Mouse (Mus musculus) lung, adult 2 months (tissue): ENCODE measurements around the gene Ddx11.

ENCODE experiments used
- CTCF ChIP-seq: fragments of 200-500 bp; IDR thresholded peaks from 2 replicates; pipeline ENCODE4 v1.5.1; 2011; ENCODE audit warnings: mild to moderate bottlenecking, low read length, control low read depth; ENCODE audit not compliant: insufficient read depth
- POLR2A ChIP-seq: fragments of 200-500 bp; IDR thresholded peaks from 2 replicates; pipeline ENCODE4 v1.6.1; 2011; ENCODE audit warnings: low read depth, mild to moderate bottlenecking, control low read depth, low read length, borderline replicate concordance; ENCODE audit errors: extremely low read depth

GRCm38 (mm10) chr17:66110746-66111145, 12.6 kb upstream of the Ddx11 start:
- TF ChIP-seq POLR2A (no peak), CTCF (no peak)
